Mouse (Mus musculus) spleen, adult 2 months (tissue): ENCODE results near the gene Fgfr2.

ENCODE experiments used
- CTCF ChIP-seq: fragments of 200-500 bp; IDR thresholded peaks from 2 replicates; pipeline ENCODE4 v1.5.1; 2011; ENCODE audit warnings: mild to moderate bottlenecking, inconsistent platforms; ENCODE audit not compliant: insufficient read depth, insufficient read length, insufficient replicate concordance; ENCODE audit errors: extremely low read depth
- POLR2A ChIP-seq: fragments of 200-500 bp; IDR thresholded peaks from 2 replicates; pipeline ENCODE4 v1.6.1; 2011; ENCODE audit warnings: low read depth, low read length, inconsistent platforms

DNA sequence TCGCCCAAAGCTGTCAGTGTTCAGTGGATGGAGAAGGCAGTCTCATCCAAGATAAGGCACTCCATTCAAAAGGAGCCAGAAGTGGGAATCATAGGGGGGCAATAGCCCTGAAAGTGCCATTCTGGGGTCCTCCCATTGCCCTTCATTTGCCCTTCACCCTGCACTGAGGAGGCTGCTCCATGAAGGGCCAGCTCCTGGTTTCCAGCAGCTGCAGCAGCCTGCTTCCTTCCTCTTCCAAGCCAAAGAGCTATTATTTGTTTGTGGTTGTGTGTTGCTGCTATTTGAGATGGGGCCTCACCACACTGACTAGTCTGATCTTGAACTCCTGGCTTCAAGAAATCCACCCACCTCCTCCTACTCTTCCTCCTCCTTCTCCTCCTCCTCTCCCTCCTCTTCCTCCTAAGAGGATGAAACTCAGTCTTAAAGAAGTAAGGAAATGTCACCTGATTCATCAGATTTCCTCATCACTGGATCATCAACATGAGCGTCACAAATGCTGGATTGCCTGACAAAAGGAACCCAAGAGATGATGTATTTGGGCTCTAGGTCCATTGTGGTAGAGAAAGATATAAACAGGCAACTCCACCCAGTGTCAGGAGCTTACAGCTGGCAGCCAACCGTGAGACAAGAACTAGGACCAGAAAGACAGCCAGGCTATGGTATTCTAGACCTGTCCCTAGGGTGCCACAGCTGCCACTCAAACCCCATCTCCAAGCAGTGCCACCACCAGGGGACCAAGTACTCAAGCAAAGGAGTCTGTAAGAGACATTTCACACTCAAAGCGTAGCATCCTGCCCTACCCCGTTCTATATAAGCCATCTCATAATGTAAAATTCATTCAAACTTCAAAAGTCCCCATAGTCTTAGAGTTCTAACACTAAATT, 817.4 kb downstream of the Fgfr2 start:
- TF ChIP-seq POLR2A, result no peak
- no peak for TF ChIP-seq CTCF
